Mouse (Mus musculus) CH12.LX (cell line): ENCODE measurements around the gene Uox.

ENCODE experiments used
- CTCF ChIP-seq, 2 experiments: IDR thresholded peaks in 1 of 2; conservative IDR thresholded peaks in 1 of 2; 2 replicates each; pipeline ENCODE4 v1.5.1; 2011 to 2012; ENCODE audit warnings: low read depth in 2 of 2, low read length in 2 of 2, improper control_type of control experiment in 1 of 2, inconsistent platforms in 1 of 2, mild to moderate bottlenecking in 1 of 2, moderate library complexity in 1 of 2
- USF1 ChIP-seq: IDR thresholded peaks from 2 replicates; pipeline ENCODE4 v1.6.1; 2014; ENCODE audit warnings: low read depth, mild to moderate bottlenecking, inconsistent platforms, low read length, improper control_type of control experiment

- TF ChIP-seq CTCF (conservative IDR thresholded peaks at IDR 0.05 in 1 of 2, IDR thresholded peaks at IDR 0.05 in 1 of 2; ENCODE audit: low read depth in 2 of 2, low read length in 2 of 2) (no peak), USF1 (no peak)
Observed at GRCm38 (mm10) chr3:146571341-146571740, 1.1 kb downstream of the Uox start.
